Mouse (Mus musculus) midbrain, embryonic 15.5 days (tissue): Measurements from ENCODE around the gene Arsa. TPM values are rescaled to one million over a fixed set of nuclear protein-coding genes. Genes with fewer than 3 reads are reported as not detected.
A peak's percentile ranks its signal among the peaks of the same experiment; 100 is the strongest.

Experiments used
- ATAC-seq: fragments of 200-750 bp; cut with Nextera tagmentation; replicated peaks from 2 replicates; pipeline ENCODE4 v1.8.0; 2017; ENCODE audit warnings: moderate TSS enrichment
- H3K27ac ChIP-seq: fragments of 300-500 bp; sonication (generic); 2 replicates; pipeline ENCODE4 v1.5.1; 2015; ENCODE audit warnings: mild to moderate bottlenecking, inconsistent platforms
- H3K27me3 ChIP-seq: fragments of 300-500 bp; sonication (generic); replicated peaks from 2 replicates; pipeline ENCODE4 v1.6.1; 2015; ENCODE audit warnings: inconsistent platforms
- H3K36me3 ChIP-seq: fragments of 300-500 bp; sonication (generic); replicated peaks from 2 replicates; pipeline ENCODE4 v1.6.1; 2015; ENCODE audit warnings: inconsistent platforms
- H3K4me1 ChIP-seq: fragments of 300-500 bp; sonication (generic); 2 replicates; pipeline ENCODE4 v1.6.1; 2015; ENCODE audit warnings: inconsistent platforms
- H3K4me2 ChIP-seq: fragments of 300-500 bp; sonication (generic); 2 replicates; pipeline ENCODE4 v1.6.1; 2015; ENCODE audit warnings: inconsistent platforms, mild to moderate bottlenecking, moderate library complexity
- H3K4me3 ChIP-seq: fragments of 300-500 bp; sonication (generic); 2 replicates; pipeline ENCODE4 v1.5.1; 2015; ENCODE audit warnings: mild to moderate bottlenecking, inconsistent platforms
- H3K9ac ChIP-seq: fragments of 300-500 bp; sonication (generic); 2 replicates; pipeline ENCODE4 v1.6.1; 2015; ENCODE audit warnings: mild to moderate bottlenecking, inconsistent platforms
- H3K9me3 ChIP-seq: fragments of 300-500 bp; sonication (generic); 2 replicates; pipeline ENCODE4 v1.6.1; 2016; ENCODE audit warnings: inconsistent platforms
- WGBS: fragments of 180-500 bp; shearing (Covaris S2); methylation state at CpG from one replicate; pipeline ENCODE4 v1.1.7; 2015; ENCODE audit warnings: mixed read lengths; 5-methylcytosine and 5-hydroxymethylcytosine counted together
- polyA plus RNA-seq: library from polyadenylated mRNA; unstranded; fragments of >200 nt; fragmentation: Nextera tagmentation; extraction: Ambion mirVana; gene quantifications from 2 replicates; pipeline ENCODE4 v1.2.1, GENCODE M21; 2015

Arsa gene
- polyA plus RNA-seq, 1 experiment from 2014 or later, result 31.9 TPM

GRCm38 (mm10) chr15:89488182-89488581, 11.0 kb upstream of the Arsa start:
- no peak for ATAC-seq
- H3K36me3 ChIP-seq, result no peaks in the 10 kb centered on the region
- H3K9ac ChIP-seq, result no peak overlapping the region
- H3K9me3 ChIP-seq, result no peaks in the 10 kb centered on the region
- no peaks in the 10 kb centered on the region for H3K27me3 ChIP-seq
- 83% methylated on average over 12 of the region's 12 CpGs for WGBS
- no peak overlapping the region for H3K4me3 ChIP-seq
- no peak overlapping the region for H3K4me2 ChIP-seq
- no peak overlapping the region for H3K27ac ChIP-seq
- H3K4me1 ChIP-seq, result no peaks in the 10 kb centered on the region

- H3K27ac ChIP-seq, result no peak overlapping the region
- H3K4me1 ChIP-seq, result peaks cover 17% of the 10 kb centered on the region
- no peaks in the 10 kb centered on the region for H3K27me3 ChIP-seq
- no peaks in the 10 kb centered on the region for H3K9me3 ChIP-seq
- no peak overlapping the region for H3K4me3 ChIP-seq
- H3K9ac ChIP-seq, result no peak overlapping the region
- ATAC-seq, result no peak
- no peaks in the 10 kb centered on the region for H3K36me3 ChIP-seq
- no peak overlapping the region for H3K4me2 ChIP-seq
- 82% methylated on average over 8 of the region's 8 CpGs for WGBS
These were observed 3.4 kb upstream of the Arsa start for GRCm38 (mm10) chr15:89480584-89480983.

GRCm38 (mm10) chr15:89478622-89479021, 1.4 kb upstream of the Arsa start:
- no peak for ATAC-seq
- no peaks in the 10 kb centered on the region for H3K27me3 ChIP-seq
- 87% methylated on average over 3 of the region's 3 CpGs for WGBS
- H3K9me3 ChIP-seq, result no peaks in the 10 kb centered on the region
- no peak overlapping the region for H3K4me3 ChIP-seq
- peaks cover 24% of the 10 kb centered on the region for H3K4me1 ChIP-seq
- no peak overlapping the region for H3K9ac ChIP-seq
- no peak overlapping the region for H3K4me2 ChIP-seq
- H3K27ac ChIP-seq, result no peak overlapping the region
- H3K36me3 ChIP-seq, result no peaks in the 10 kb centered on the region

- 46% methylated on average over 8 of the region's 8 CpGs for WGBS
- no peak for ATAC-seq
- Histone ChIP-seq H3K4me2 (no peak overlapping the region), H3K27ac (no peak overlapping the region), H3K36me3 (no peaks in the 10 kb centered on the region), H3K9ac (no peak overlapping the region), H3K27me3 (no peaks in the 10 kb centered on the region), H3K9me3 (no peaks in the 10 kb centered on the region), H3K4me3 (no peak overlapping the region), H3K4me1 (peaks cover 24% of the 10 kb centered on the region)
These were observed 581 bp upstream of the Arsa start for GRCm38 (mm10) chr15:89477806-89478205.

- peak overlapping the region; percentile 95 for H3K4me2 ChIP-seq
- 10% methylated on average over 5 of the region's 5 CpGs for WGBS
These were observed 780 bp downstream of the Arsa start for GRCm38 (mm10) chr15:89476475-89476815.

GRCm38 (mm10) chr15:89475611-89476474, 1.4 kb downstream of the Arsa start:
- Histone ChIP-seq H3K4me2 (peak overlapping the region; percentile 95), H3K27ac (peak overlapping the region; percentile 89), H3K27me3 (no peaks in the 10 kb centered on the region), H3K4me1 (peaks cover 24% of the 10 kb centered on the region), H3K4me3 (peak overlapping the region; percentile 73), H3K36me3 (no peaks in the 10 kb centered on the region), H3K9me3 (no peaks in the 10 kb centered on the region), H3K9ac (peak overlapping the region; percentile 78)
- WGBS, result 8% methylated on average over 44 of the region's 44 CpGs
- ATAC-seq, result peak; percentile 97

More at GRCm38 (mm10) chr15:89476475-89476815, 780 bp downstream of the Arsa start:
- H3K27me3 ChIP-seq, result no peaks in the 10 kb centered on the region
- peak overlapping the region; percentile 73 for H3K4me3 ChIP-seq
- H3K27ac ChIP-seq, result peak overlapping the region; percentile 89
- H3K4me1 ChIP-seq, result peaks cover 24% of the 10 kb centered on the region
- H3K36me3 ChIP-seq, result no peaks in the 10 kb centered on the region
- no peaks in the 10 kb centered on the region for H3K9me3 ChIP-seq
- no peak; the same call in 1 of the 2 replicates for ATAC-seq
- H3K9ac ChIP-seq, result peak overlapping the region; percentile 78

- 91% methylated on average over 7 of the region's 7 CpGs for WGBS
- Histone ChIP-seq H3K27me3 (no peaks in the 10 kb centered on the region), H3K4me3 (peak overlapping the region; percentile 73), H3K4me1 (peaks cover 24% of the 10 kb centered on the region), H3K4me2 (peak overlapping the region; percentile 95), H3K9me3 (no peaks in the 10 kb centered on the region), H3K27ac (no peak overlapping the region; the same call in 1 of the 2 replicates), H3K36me3 (no peaks in the 10 kb centered on the region), H3K9ac (peak overlapping the region; percentile 78)
- ATAC-seq, result peak; percentile 4; the same call in 1 of the 2 replicates
These were observed 2.0 kb downstream of the Arsa start for GRCm38 (mm10) chr15:89475293-89475600.

GRCm38 (mm10) chr15:89474596-89475292, 2.5 kb downstream of the Arsa start:
- peak overlapping the region; percentile 95 for H3K4me2 ChIP-seq
- 90% methylated on average over 19 of the region's 19 CpGs for WGBS
- no peak for ATAC-seq
- peaks cover 24% of the 10 kb centered on the region for H3K4me1 ChIP-seq
- no peak overlapping the region for H3K9ac ChIP-seq
- no peak overlapping the region for H3K27ac ChIP-seq
- no peaks in the 10 kb centered on the region for H3K27me3 ChIP-seq
- H3K9me3 ChIP-seq, result no peaks in the 10 kb centered on the region
- H3K36me3 ChIP-seq, result no peaks in the 10 kb centered on the region
- peak overlapping the region; percentile 73 for H3K4me3 ChIP-seq

- ATAC-seq, result no peak
- no peaks in the 10 kb centered on the region for H3K27me3 ChIP-seq
- H3K36me3 ChIP-seq, result no peaks in the 10 kb centered on the region
- 98% methylated on average over 8 of the region's 8 CpGs for WGBS
- no peak overlapping the region for H3K4me3 ChIP-seq
- H3K4me2 ChIP-seq, result no peak overlapping the region
- H3K27ac ChIP-seq, result no peak overlapping the region
- H3K4me1 ChIP-seq, result peaks cover 24% of the 10 kb centered on the region
- H3K9me3 ChIP-seq, result no peaks in the 10 kb centered on the region
- no peak overlapping the region for H3K9ac ChIP-seq
These were observed 3.3 kb downstream of the Arsa start for GRCm38 (mm10) chr15:89473921-89474320.

- WGBS, result 84% methylated on average over 9 of the region's 9 CpGs
- Histone ChIP-seq H3K27ac (no peak overlapping the region), H3K4me3 (no peak overlapping the region), H3K4me2 (no peak overlapping the region), H3K27me3 (no peaks in the 10 kb centered on the region), H3K9ac (no peak overlapping the region), H3K4me1 (peaks cover 24% of the 10 kb centered on the region), H3K36me3 (no peaks in the 10 kb centered on the region), H3K9me3 (no peaks in the 10 kb centered on the region)
- no peak for ATAC-seq
These were observed 3.9 kb downstream of the Arsa start for GRCm38 (mm10) chr15:89473370-89473769.

GRCm38 (mm10) chr15:89471476-89471875, 5.7 kb downstream of the Arsa start:
- WGBS, result 93% methylated on average over 4 of the region's 4 CpGs

GRCm38 (mm10) chr15:89468577-89468976, 8.6 kb downstream of the Arsa start:
- H3K9me3 ChIP-seq, result no peaks in the 10 kb centered on the region
- 29% methylated on average over 2 of the region's 2 CpGs for WGBS
- ATAC-seq, result no peak

More at GRCm38 (mm10) chr15:89471476-89471875, 5.7 kb downstream of the Arsa start:
- H3K27me3 ChIP-seq, result no peaks in the 10 kb centered on the region
- no peak overlapping the region for H3K9ac ChIP-seq
- no peaks in the 10 kb centered on the region for H3K36me3 ChIP-seq
- no peak for ATAC-seq
- no peak overlapping the region for H3K4me3 ChIP-seq
- H3K9me3 ChIP-seq, result no peaks in the 10 kb centered on the region
- H3K4me2 ChIP-seq, result no peak overlapping the region
- H3K27ac ChIP-seq, result no peak overlapping the region
- H3K4me1 ChIP-seq, result peaks cover 11% of the 10 kb centered on the region

More at GRCm38 (mm10) chr15:89468577-89468976, 8.6 kb downstream of the Arsa start:
- H3K9ac ChIP-seq, result no peak overlapping the region
- no peaks in the 10 kb centered on the region for H3K36me3 ChIP-seq
- H3K27ac ChIP-seq, result no peak overlapping the region
- H3K4me1 ChIP-seq, result peaks cover 6% of the 10 kb centered on the region; the same call in 1 of the 2 replicates
- no peak overlapping the region for H3K4me3 ChIP-seq
- H3K4me2 ChIP-seq, result no peak overlapping the region
- no peaks in the 10 kb centered on the region for H3K27me3 ChIP-seq
